Mouse (Mus musculus): ENCODE data around the gene Abcb6. TPM values are rescaled to one million over a fixed set of nuclear protein-coding genes. Genes with fewer than 3 reads are reported as not detected.

The Abcb6 gene
- polyA plus RNA-seq, 1 experiment from 2014 or later: 25.9 TPM

DNA sequence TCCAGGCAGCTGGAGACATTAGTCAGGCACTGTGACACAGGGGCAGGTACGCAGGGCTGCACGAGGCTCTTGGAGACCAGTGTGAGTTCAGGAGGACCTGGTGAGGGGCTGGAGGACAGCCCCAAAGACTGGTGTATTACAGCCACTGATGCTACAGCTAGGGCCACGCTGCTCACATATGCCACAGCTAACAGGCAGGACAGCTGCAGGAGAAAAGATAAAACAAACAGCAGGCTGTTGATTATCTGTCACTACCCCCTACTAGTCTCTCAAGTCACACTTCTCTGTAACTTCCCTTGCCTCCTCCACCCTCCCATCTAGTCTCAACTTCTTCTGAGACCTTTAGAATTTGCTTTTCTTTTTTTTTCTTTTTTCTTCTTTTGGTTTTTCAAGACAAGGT lies 43.5 kb downstream of the Abcb6 start:
- no peak for TF ChIP-seq CTCF (IDR thresholded peaks at IDR 0.05)
- CTCF ChIA-PET: no interaction called here

GRCm38 (mm10) chr1:75136293-75136692 lies 43.9 kb downstream of the Abcb6 start:
- TF ChIP-seq CTCF (IDR thresholded peaks at IDR 0.05): no peak
- POLR2A ChIA-PET: no interaction called here
- CTCF ChIA-PET: no interaction called here
- no peaks in the 10 kb centered on the region for H3K27me3 ChIP-seq
- no peak for ATAC-seq
- no peak for DNase-seq (ENCODE audit: low read depth, low spot score)
- in situ Hi-C loops (cut with MboI; ENCODE audit: low pct_unique_long_range_greater_than_20kb): no loop called here

More for the DNA sequence above, 43.5 kb downstream of the Abcb6 start:
- no peak for ATAC-seq
- no peaks in the 10 kb centered on the region for H3K27me3 ChIP-seq
- in situ Hi-C loops (cut with MboI; ENCODE audit: low pct_unique_long_range_greater_than_20kb): no loop called here
- no peak for DNase-seq (ENCODE audit: low read depth, low spot score)
- POLR2A ChIA-PET: no interaction called here

GRCm38 (mm10) chr1:75133421-75134207 lies 46.6 kb downstream of the Abcb6 start, which contains the start of gene Slc23a3:
Gene Slc23a3 (minus strand): TSS chr1:75133890.
- DNase-seq (ENCODE audit: low read depth, low spot score) (no peak), ATAC-seq (no peak)
- CTCF ChIA-PET: interaction anchor here (0.8 kb wide), 1 partner anchor 10 kb away, joined by 3 read pairs; no protein-coding TSS in a partner anchor
- POLR2A ChIA-PET: interaction anchor here (1.5 kb wide), 1 partner anchor 121 kb away, joined by 5 read pairs; no protein-coding TSS in a partner anchor
- in situ Hi-C loops (cut with MboI; ENCODE audit: low pct_unique_long_range_greater_than_20kb): no loop called here
- TF ChIP-seq CTCF (IDR thresholded peaks at IDR 0.05): no peak
- no peaks in the 10 kb centered on the region for H3K27me3 ChIP-seq

DNA sequence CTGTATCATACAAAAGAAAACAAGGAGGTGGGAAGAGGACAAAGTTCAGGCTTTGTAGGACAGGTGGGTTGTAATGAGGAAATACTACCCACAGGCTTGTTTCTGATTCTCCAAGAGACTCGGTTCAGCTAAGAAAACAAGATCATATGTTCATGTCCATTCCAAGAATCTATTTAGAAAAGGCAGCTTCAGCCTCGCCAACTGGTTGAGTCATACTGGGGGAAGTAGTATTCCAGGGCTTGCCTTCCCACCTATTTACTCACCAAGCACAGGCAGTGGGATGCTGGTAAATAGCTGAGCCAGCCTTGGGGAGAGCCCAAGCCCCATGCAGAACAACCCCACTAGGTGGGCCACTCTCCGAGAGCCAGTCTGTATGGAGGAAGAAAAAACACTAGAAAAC lies 51.6 kb downstream of the Abcb6 start:
- in situ Hi-C loops (cut with MboI; ENCODE audit: low pct_unique_long_range_greater_than_20kb): no loop called here
- no peaks in the 10 kb centered on the region for H3K27me3 ChIP-seq
- DNase-seq (ENCODE audit: low read depth, low spot score) (no peak), ATAC-seq (no peak)
- CTCF ChIA-PET: interaction anchor here (0.8 to 2.2 kb wide), 4 partner anchors 9 to 125 kb away, joined by 3 to 6 read pairs (median 4); no protein-coding TSS in a partner anchor
- no peak for TF ChIP-seq CTCF (IDR thresholded peaks at IDR 0.05)
- POLR2A ChIA-PET: interaction anchor here (1.2 kb wide), 1 partner anchor 12 kb away, joined by 4 read pairs; no protein-coding TSS in a partner anchor

DNA sequence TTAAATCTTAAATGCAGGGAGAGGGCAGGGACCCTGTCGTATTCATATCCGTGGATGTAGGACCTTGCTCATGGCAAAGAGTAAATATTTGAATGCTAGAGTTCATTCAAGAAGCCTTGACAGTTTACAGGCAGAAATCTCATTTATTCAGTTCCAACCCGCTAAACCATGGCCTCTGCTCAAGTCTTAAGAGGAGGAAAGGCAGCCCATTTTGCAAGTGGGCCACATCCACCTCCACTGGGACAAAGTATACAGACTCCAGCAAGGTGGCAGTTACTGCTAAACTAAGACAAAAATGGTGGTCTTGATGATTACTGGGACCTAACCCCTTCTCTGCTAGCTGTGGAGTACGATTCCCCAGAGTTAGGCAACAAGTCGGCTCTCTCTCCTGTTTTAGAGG lies 54.8 kb downstream of the Abcb6 start:
- ATAC-seq: peak; percentile 21
- in situ Hi-C loops (cut with MboI; ENCODE audit: low pct_unique_long_range_greater_than_20kb): no loop called here
- POLR2A ChIA-PET: no interaction called here

GRCm38 (mm10) chr1:75124346-75125321 lies 55.6 kb downstream of the Abcb6 start, which contains the start of gene Nhej1:
Gene Nhej1 (minus strand): TSS chr1:75125200.
- in situ Hi-C loops (cut with MboI; ENCODE audit: low pct_unique_long_range_greater_than_20kb): no loop called here
- ChIA-PET CTCF (interaction anchor here (0.9 to 2.0 kb wide), 3 partner anchors 127 to 130 kb away, joined by 3 to 6 read pairs (median 4); no protein-coding TSS in a partner anchor), POLR2A (no interaction called here)
- no peaks in the 10 kb centered on the region for H3K27me3 ChIP-seq
- ATAC-seq (peak; percentile 82), DNase-seq (ENCODE audit: low read depth, low spot score) (peak; percentile 71)
- peak; percentile 90 for TF ChIP-seq CTCF (IDR thresholded peaks at IDR 0.05)

More for the DNA sequence above, 54.8 kb downstream of the Abcb6 start:
- CTCF ChIA-PET: interaction anchor here (0.9 kb wide), 1 partner anchor 128 kb away, joined by 4 read pairs; no protein-coding TSS in a partner anchor
- no peaks in the 10 kb centered on the region for H3K27me3 ChIP-seq
- no peak for DNase-seq (ENCODE audit: low read depth, low spot score)
- TF ChIP-seq CTCF (IDR thresholded peaks at IDR 0.05): no peak

GRCm38 (mm10) chr1:75122211-75122610 lies 58.0 kb downstream of the Abcb6 start:
- ChIA-PET POLR2A (no interaction called here), CTCF (no interaction called here)
- no peak for TF ChIP-seq CTCF (IDR thresholded peaks at IDR 0.05)
- no peaks in the 10 kb centered on the region for H3K27me3 ChIP-seq
- DNase-seq (ENCODE audit: low read depth, low spot score): no peak
- no peak for ATAC-seq
- in situ Hi-C loops (cut with MboI; ENCODE audit: low pct_unique_long_range_greater_than_20kb): no loop called here

Other genes with a start within 250 kb of the Abcb6 start
- not detected for gene Cfap65, start 244.8 kb downstream of the Abcb6 start, polyA plus RNA-seq (2021)
- gene Ihh, start 228.7 kb downstream of the Abcb6 start, polyA plus RNA-seq (2021): 0.13 TPM
- gene Nhej1, start 55.2 kb downstream of the Abcb6 start, polyA plus RNA-seq (2021): 7.0 TPM
- gene Slc23a3, start 46.5 kb downstream of the Abcb6 start, polyA plus RNA-seq (2021): 0.12 TPM
- 64.4 TPM for gene Cnppd1, start 37.7 kb downstream of the Abcb6 start, polyA plus RNA-seq (2021)
- gene Retreg2, start 37.6 kb downstream of the Abcb6 start, polyA plus RNA-seq (2021): 107 TPM
- 27.0 TPM for gene Zfand2b, start 11.7 kb downstream of the Abcb6 start, polyA plus RNA-seq (2021)
- 28.5 TPM for gene Ankzf1, start 11.8 kb upstream of the Abcb6 start, polyA plus RNA-seq (2021)
- gene Atg9a, start 11.8 kb upstream of the Abcb6 start, polyA plus RNA-seq (2021): 33.2 TPM
- gene Glb1l, start 30.4 kb upstream of the Abcb6 start, polyA plus RNA-seq (2021): 30.9 TPM
- gene Stk16, start 30.4 kb upstream of the Abcb6 start, polyA plus RNA-seq (2021): 181 TPM
- gene Tuba4a, start 39.5 kb upstream of the Abcb6 start, polyA plus RNA-seq (2021): 200 TPM
- 0.15 TPM for gene A630095N17Rik, start 51.7 kb upstream of the Abcb6 start, polyA plus RNA-seq (2021)
- 54.1 TPM for gene Dnajb2, start 56.0 kb upstream of the Abcb6 start, polyA plus RNA-seq (2021)
- gene Ptprn, start 84.1 kb upstream of the Abcb6 start, polyA plus RNA-seq (2021): 0.33 TPM
- gene Resp18, start 98.0 kb upstream of the Abcb6 start, polyA plus RNA-seq (2021): not detected
- gene Dnpep, start 137.6 kb upstream of the Abcb6 start, polyA plus RNA-seq (2021): 151 TPM
- gene Des, start 179.9 kb upstream of the Abcb6 start, polyA plus RNA-seq (2021): 0.23 TPM
- 73.0 TPM for gene Speg, start 194.9 kb upstream of the Abcb6 start, polyA plus RNA-seq (2021)

All from Patski (cell line).